Mouse (Mus musculus) naive thymus-derived CD4-positive, alpha-beta T cell, adult 2 months (primary cell): ENCODE measurements around the gene Gm7324.
"Not testable (repeated sequence)": the region's sequence is repeated elsewhere in the genome, so short reads cannot be mapped to it uniquely, and the experiment has no call there.

ENCODE experiments used
- DNase-seq: peaks from one replicate; pipeline ENCODE4 v3.0.0-alpha.2; 2011; ENCODE audit warnings: low read depth

The Gm7324 gene

GRCm38 (mm10) chr14:43697621-43698020 lies at the start of gene Gm7324:
TSS of gene Gm7324 (plus strand) at chr14:43697828.
- not testable (repeated sequence) for DNase-seq

- not testable (repeated sequence) for DNase-seq
Observed at GRCm38 (mm10) chr14:43677099-43677498, 20.5 kb upstream of the Gm7324 start, which contains the start of gene Gm8165. TSS of gene Gm8165 (minus strand) at chr14:43677199.

- not testable (repeated sequence) for DNase-seq
Observed at GRCm38 (mm10) chr14:43727385-43727784, 29.8 kb downstream of the Gm7324 start, which contains the start of gene Gm16506. TSS of gene Gm16506 (minus strand) at chr14:43727485.

- not testable (repeated sequence) for DNase-seq
Observed at GRCm38 (mm10) chr14:43747566-43747965, 49.9 kb downstream of the Gm7324 start, which contains the start of gene Gm6526. TSS of gene Gm6526 (plus strand) at chr14:43747866.
